Mouse (Mus musculus) frontal cortex, postnatal 14 days (tissue): ENCODE measurements around the gene Ttc34.
A peak's percentile ranks its signal among the peaks of the same experiment; 100 is the strongest.

Experiments
- DNase-seq, 2 experiments: peaks; one replicate each; pipeline ENCODE4 v3.0.0; 2022; ENCODE audit warnings: low spot score in 2 of 2

Ttc34 gene

GRCm38 (mm10) chr4:154837170-154837569 lies at the start of gene Ttc34:
Gene Ttc34, plus strand, starts transcription at chr4:154837459.
- DNase-seq, result peak in 1 of 2 experiments; percentile 26

DNA sequence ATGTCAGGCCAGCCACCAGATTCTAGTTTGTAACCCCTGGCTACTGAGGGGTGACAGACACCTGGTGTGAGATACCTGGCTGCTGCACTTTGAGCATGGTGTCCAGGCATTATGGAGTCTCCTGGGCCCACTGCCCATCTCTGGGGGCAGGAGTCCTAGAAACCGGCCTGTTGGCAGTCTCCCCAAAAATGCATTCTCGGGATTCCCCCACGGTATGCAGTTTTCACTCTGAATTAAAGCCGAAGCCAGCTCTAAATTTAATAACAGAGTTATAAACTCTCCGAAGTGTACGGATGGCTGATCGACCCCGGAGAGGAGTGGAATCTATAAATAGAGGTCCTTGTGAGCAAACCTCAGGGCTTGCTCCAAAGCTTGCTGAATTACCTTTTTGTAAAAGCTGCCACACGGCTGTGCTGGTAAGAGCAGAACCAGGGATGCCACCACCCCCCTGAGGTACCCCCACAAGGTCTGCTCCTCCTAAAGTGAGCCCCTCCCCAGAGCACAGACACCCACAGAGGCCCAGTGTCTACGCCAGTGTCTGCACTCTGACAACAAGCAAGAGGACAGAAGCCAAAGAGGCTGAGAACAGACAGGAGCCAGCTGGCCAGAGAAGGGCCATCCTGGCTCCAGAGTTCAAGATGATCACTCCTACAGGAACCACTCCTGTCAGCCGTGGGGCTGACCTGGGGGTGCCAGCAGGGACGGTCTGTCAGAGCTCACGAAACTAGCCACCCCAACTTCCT lies 49.1 kb upstream of the Ttc34 start:
- DNase-seq, result no peak

DNA sequence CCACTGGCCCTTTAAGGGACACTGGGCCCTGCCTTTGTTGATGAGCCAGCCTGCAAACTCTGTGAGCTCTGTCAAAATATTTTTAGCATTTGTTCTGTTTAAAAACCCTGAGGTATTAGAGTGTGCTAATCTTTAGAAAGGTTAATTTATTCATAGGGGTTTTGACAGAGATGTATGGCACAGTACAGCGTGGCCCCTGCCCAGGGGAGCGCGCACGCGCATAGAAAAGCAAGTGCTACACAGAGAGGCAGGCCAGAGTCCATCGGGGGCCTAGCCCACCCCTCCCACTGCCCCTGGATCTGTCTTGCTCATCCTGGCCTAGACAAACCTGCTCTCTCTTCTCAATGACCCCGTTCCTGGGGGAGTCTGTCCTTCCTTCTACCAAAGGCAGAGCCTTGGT lies 45.4 kb upstream of the Ttc34 start:
- no peak for DNase-seq

- no peak for DNase-seq
These were observed 43.8 kb upstream of the Ttc34 start for GRCm38 (mm10) chr4:154793499-154793898.

DNA sequence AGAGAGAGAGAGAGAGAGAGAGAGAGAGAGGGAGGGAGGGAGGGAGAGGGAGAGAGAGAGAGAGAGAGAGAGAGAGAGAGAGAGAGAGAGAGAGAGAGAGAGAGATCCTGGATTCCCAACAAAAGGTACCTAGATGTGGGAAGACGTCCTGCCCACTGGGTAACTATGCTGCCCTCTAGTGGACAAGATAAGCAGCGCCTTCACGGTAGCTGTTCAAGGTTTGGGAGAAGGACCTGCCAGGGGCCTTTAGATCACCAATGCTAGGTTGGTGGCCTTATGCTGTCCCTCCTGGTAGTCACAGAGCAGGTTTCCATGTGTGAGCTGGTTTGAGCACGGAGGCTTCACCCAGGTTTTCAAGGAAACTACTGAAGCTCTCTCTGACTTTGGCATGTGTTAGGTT lies 39.4 kb upstream of the Ttc34 start:
- DNase-seq, result peak in 1 of 2 experiments; percentile 40

DNA sequence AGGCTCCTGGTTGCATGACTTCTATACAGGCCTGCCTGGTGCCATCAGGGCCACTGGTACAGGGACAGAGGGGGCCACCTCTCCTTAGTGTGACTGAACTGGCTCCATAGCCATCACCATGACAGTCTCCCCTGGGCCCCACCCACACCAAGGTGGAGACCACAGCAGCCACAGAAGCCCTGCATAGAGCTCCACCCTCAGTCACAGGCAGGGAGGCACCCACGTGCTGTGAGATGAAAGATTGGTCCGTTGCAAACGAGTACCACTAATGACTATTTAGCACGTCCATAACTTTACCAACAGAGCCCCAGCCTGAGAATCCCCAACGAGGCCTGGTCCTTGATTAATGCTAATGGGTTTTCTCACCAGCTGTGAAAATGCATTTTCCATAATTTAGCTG lies 36.7 kb upstream of the Ttc34 start:
- DNase-seq, result no peak

DNA sequence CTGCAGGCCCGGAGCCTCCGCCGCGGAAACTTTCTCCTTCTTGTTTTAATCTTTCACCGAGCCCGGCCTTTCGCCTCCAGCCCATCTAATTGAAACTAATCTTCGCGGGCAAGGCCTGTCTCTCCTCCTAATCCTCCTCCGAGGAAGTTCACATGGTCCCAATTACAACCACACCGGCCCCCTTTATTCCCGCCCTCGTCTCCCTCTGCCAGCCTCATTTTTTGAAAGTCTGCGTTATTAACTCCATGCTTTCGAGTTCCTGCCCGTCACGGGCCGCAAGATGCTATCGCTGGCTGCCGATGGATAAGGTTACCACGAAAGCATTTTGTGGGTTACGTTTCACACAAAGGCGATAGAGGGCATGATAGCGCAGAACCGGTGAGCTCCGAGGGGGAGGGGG lies 35.0 kb upstream of the Ttc34 start:
- DNase-seq, result no peak

- DNase-seq, result peak in 1 of 2 experiments; percentile 18
These were observed 11.6 kb upstream of the Ttc34 start for GRCm38 (mm10) chr4:154825662-154826061.

- no peak for DNase-seq
These were observed 11.0 kb upstream of the Ttc34 start for GRCm38 (mm10) chr4:154826224-154826623.

DNA sequence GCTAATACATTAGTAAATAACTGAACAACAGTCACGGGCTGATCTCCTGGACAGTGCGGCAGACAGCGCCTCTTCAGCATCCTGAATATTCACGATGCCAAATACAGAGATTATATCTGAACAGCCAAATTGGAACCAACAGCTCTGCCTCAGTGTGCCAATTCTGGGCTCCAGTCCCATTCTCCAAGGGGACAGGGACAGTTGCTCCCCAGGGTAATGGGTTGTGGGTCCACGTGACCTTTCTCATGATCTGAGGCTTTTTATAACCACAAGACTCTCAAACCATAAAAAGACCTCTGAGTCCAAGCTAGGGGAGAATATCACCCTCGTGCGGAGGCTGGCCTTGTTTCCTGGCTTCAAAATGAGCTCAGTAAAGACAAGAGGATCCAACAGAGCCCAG lies 10.1 kb upstream of the Ttc34 start:
- DNase-seq, result no peak

DNA sequence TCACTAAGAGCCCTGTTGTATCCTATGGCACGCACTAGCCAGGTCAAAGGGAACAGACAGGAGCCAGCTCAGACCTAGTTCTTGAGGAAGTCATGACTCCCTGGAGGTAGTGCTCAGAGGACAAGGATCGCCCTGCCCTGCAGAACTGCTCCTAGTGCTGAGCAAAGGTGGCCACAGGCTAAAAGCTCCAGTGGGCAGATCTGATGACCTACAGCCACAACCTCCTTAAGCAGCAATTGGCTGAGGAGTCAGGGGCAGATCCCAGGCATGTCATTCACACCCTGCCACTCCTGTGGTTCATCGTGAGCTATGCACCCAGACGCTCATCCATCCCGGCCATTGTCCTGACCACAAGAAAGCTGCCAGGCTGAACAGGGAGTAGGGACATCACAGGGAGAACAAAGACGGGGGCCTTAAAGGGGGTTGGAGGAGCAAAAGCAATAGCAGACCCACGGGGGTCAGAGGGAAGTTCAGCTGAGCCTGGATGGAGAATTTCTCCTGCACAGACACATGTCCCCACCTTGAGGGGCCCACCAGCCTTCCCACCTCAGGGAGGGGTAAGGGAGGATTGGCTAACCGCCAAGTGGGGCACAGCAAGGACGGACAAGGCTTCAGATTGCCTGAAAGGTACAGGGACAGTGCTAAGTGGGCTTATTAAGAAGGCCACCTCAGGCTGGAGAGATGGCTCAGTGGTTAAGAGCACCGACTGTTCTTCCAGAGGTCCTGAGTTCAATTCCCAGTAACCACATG lies 9.2 kb upstream of the Ttc34 start:
- DNase-seq, result no peak

GRCm38 (mm10) chr4:154831915-154832573 lies 5.2 kb upstream of the Ttc34 start:
- no peak for DNase-seq

- DNase-seq, result no peak
These were observed 910 bp upstream of the Ttc34 start for GRCm38 (mm10) chr4:154836183-154836915.

DNA sequence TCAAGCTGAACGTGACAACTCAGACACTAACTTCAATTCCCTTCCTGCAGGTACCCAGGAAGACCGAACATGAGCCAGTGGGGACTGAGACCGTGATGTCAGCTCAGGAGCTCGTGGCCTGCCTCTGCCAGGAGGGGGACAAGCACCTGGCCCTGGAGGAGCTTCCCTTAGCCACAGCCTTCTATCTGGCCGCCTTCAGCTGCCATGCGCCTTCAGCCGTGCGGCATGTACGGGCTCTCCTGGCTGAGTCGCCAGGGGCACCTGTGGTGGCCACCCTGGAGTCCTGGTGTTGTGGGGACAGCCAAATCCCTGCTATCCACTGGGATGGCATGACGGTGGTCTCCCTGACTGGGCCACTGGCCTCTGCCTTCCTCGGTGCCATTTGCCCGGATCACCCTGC lies 1.5 kb downstream of the Ttc34 start:
- DNase-seq, result no peak

DNA sequence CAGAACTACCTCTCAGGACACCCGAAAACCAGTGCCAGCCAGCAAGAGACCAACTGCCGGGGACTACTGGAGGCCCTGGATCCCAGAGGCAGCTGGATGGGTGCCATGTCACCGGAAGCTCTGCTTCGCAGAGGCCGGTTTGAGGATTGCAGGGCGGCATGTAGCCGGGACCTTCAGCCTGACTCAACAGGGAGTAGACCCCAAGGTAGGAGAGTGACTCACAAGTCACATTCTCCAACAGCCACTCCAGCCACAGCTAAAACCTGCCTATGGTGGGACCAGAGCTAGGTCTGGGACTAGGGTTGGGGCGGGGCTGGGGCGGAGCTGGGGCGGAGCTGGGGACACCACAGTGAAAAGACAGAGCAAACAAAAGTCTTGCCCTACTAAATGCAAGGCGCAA lies 2.1 kb downstream of the Ttc34 start:
- no peak for DNase-seq

- DNase-seq, result no peak
These were observed 15.4 kb downstream of the Ttc34 start for GRCm38 (mm10) chr4:154852696-154853095.

GRCm38 (mm10) chr4:154853881-154854280 lies 16.6 kb downstream of the Ttc34 start:
- no peak for DNase-seq

DNA sequence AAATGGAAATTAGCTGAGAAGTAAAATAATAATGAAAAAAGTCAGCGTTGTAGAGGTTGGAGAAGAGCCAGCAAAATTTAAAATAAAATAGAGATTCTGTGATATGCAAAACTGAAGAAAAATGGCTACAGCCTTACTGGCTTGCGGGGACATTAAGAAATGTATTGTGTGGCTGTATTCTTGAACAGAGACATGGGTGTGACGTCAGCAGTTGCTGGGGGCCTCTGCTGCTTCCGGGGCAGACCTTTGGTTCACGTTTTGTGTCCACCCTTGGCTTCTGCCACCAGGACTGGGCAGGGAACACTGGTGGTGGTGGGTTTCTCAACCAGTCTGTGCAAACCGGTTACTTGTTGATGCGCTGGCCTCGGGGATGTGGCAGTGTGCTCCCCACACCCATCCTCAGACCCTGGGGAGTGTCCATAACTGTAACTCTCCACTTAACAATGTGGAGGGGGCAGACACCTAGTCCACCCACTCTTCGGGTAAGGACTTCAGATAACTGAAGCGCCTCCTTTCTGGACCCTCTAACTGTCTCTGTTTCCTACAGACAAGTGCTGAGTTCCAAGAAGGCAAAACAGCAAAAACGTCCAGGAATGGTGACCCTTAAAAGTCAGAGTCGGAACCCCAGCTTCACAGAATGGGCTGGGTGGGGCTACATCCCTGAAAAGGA lies 17.6 kb downstream of the Ttc34 start:
- DNase-seq, result no peak

DNA sequence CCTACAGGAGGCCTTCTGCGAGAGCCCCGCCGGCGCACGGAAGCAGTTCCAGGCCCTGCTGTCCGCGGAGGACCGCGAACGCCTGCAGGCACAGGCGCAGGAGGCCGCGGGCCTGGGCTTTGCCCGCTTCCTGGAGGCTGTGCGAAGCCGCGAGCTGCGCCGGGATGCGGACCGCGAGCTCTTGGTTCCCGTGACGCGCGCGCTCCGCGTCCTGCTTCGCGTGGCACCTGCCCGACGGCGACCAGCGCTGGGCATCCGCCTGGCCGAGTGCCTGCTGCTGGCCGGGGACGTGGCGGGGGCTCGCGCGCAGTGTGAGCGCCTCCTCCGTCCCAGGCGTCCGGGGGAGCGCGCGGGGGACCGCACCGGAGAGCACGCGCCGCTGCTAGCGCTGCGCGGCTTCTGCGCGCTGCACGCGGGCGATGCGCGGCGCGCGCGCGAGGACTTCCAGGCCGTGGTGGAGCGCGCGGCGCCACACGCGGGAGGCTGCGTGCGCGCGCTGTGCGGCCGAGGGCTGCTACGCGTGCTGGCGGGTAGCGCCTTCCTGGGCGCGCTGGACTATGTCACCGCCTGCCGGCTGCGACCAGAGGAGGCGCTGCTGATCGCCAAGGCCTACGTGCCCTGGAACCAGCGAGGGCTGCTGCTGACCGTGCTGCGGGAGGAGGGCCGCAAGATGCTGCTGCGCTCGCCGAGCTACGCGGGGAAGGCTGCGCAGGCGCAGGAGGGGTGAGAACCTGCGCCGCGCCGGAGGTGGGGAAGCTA lies 18.6 kb downstream of the Ttc34 start:
- peak; percentile 85 to 89 for DNase-seq

- no peak for DNase-seq
These were observed 19.2 kb downstream of the Ttc34 start for GRCm38 (mm10) chr4:154856480-154856837.

DNA sequence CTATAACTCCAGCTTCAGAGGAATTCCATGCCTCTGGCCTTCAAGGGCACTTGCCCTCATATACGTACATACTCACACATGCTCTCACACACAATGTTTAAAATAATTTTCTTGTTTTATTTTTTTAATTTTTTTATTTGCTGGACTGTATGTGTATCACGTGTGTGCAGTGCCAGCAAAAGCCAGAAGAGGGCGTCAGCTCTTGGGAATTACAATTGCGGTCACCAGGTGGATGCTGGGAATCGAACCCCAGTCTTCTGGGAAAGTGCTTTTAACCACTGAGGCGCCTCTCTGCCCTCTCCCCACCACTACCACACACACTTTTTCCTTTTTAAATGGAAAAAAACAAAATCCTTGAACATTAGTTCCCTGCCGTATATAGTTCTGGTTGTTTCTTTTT lies 19.6 kb downstream of the Ttc34 start:
- peak in 1 of 2 experiments; percentile 8 for DNase-seq
